Mouse (Mus musculus): ENCODE results near the gene Isca2. TPM values are rescaled to one million over a fixed set of nuclear protein-coding genes. Genes with fewer than 3 reads are reported as not detected.

The Isca2 gene
- 98.2 and 115 TPM in 2 replicates for total RNA-seq (2021)
- long read RNA-seq, experiment 1, transcript Isca2-201 (4 exons, 883 nt): major isoform, 47 of 81 reads
- long read RNA-seq, experiment 1, transcript Isca2-203 (3 exons, 485 nt): minor isoform, 10 of 81 reads
- long read RNA-seq, experiment 1, transcript Isca2-208 (4 exons, 727 nt): minor isoform, 8 of 81 reads
- long read RNA-seq, experiment 1, partial matches to known transcripts: 2 of 81 reads
- long read RNA-seq, experiment 1, other reads (novel, unspliced or antisense): 1 of 81 reads
- long read RNA-seq, experiment 2, transcript Isca2-201 (4 exons, 883 nt): major isoform, 27 of 60 reads
- long read RNA-seq, experiment 2, transcript Isca2-209 (2 exons, 843 nt): minor isoform, 8 of 60 reads
- long read RNA-seq, experiment 2, transcript Isca2-203 (3 exons, 485 nt): minor isoform, 11 of 60 reads
- long read RNA-seq, experiment 2, partial matches to known transcripts: 1 of 60 reads
- long read RNA-seq, experiment 2, other reads (novel, unspliced or antisense): 3 of 60 reads

GRCm38 (mm10) chr12:84772726-84773441 is at the start of gene Isca2, which contains the start of gene Npc2:
Gene Isca2, plus strand, starts transcription at chr12:84773251.
Gene Npc2, minus strand, starts transcription at chr12:84773152.
- peak; percentile 98 for DNase-seq

DNA sequence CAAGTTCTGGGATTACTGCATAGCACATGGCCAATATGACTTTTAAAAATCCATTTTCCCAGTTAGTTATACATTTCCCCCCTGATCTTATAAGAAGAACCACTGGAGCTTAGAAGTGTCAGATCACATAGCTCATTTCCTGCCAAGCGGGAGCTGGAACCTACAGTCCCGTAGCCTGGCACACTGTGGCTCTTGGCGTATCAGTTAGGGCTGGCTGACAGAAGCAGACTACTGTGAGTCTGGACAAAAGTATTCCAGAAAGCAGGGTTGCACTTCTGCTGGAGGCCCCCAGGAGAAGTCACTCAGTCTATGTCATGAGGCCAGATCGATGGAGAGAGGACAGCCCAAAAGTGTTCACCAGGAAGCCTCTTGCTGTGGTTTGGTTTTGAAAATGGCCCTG is 46.7 kb upstream of the Isca2 start:
- no peak for DNase-seq

GRCm38 (mm10) chr12:84726986-84727385 is 46.1 kb upstream of the Isca2 start:
- DNase-seq: no peak

DNA sequence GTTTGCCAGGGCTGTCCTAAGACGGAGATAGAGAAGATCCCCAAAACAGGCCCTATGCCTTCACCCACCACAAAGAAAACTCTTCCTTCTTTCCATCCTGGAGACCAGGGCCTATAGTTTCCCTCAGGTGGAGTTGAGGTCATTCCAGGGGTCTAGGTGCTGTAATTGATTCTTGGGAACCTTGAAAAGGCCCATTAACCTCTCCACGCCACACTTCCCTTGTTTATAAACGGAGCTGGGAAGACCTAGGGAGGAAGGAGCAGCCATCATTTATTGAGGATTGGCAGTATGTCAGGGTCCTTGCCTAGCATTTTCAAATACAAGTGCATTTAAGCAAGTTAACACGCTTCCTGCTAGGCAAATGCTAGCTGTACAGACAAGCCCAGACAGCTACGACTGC is 45.6 kb upstream of the Isca2 start:
- no peak for DNase-seq

DNA sequence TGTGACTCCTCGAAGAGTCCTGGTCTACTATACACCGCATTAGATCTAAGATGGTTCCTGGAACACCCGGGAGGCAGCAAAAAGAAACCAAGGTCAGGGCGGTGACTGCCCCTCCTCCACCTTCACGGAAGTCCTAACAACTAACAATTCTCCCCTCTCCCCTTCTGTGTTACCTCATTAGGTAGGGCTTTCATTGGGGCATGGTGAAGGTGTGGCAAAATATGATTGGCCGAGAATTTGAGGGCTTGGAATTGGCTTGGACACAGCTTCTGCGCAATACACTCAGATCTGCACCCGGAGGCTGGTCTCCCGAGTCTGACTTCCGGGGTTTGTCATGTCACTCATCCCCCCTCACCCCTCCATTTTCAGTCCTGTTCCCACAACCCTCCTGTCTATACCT is 44.6 kb upstream of the Isca2 start:
- DNase-seq: no peak

GRCm38 (mm10) chr12:84733366-84733765 is 39.7 kb upstream of the Isca2 start:
- no peak for DNase-seq

DNA sequence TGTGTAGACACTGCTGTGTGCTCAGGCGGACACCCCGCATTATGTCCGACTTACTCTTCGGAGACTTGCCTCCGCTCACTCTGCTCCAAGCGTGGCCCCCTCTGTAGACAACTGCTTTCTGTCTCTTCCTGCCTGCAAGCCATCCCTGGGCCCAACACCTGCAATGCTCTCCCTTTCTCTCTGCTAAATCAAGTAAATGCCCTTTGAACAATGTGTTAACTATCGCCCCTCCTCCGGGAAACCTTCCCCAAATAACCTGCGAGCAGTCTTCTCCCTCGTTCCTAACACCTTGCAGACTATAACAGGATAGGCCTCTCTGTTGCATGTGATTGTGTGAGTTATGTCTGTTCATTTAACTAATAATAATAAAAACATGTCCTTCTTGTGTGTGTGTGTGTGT is 29.6 kb upstream of the Isca2 start:
- no peak for DNase-seq

DNA sequence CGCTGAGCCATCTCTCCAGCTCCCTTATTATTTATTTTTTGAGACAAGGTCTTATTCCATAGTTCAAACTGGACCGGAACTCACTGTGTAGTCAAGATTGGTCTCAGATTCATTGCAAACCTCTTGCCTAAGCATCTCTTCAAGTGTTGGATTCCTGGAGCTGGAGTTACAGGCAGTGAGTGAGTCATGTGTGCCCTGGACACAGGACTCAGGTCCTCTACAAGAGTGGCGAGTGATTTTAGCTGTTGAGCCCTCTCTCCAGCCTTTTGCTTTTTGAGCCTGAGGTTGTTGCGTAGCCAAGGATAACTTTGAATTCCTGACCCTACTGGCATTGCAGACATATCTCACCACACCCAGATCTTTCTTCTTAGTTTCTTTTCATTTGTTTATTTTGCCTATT is 27.4 kb upstream of the Isca2 start:
- DNase-seq: no peak

DNA sequence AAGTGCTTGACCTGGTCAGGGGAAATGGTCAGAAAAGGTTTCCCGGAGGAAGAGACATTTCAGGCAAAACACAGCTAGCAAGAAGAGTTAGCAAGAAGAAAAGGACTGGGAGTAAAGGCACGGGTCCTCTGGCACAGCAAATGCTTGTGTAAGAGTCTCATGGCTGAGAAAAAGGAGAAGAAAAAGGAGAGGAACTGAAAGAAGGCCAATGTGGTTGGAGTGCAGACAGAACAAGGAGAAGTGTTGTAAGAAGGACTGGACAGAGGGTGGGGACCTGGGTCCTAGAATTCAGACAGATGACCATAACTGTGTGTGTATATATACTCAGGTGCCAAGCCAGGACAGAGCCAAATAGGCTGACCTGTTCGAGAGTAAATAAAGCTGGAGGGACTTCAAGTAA is 24.9 kb upstream of the Isca2 start:
- DNase-seq: no peak

GRCm38 (mm10) chr12:84750661-84751060 is 22.4 kb upstream of the Isca2 start:
- peak; percentile 76 for DNase-seq

DNA sequence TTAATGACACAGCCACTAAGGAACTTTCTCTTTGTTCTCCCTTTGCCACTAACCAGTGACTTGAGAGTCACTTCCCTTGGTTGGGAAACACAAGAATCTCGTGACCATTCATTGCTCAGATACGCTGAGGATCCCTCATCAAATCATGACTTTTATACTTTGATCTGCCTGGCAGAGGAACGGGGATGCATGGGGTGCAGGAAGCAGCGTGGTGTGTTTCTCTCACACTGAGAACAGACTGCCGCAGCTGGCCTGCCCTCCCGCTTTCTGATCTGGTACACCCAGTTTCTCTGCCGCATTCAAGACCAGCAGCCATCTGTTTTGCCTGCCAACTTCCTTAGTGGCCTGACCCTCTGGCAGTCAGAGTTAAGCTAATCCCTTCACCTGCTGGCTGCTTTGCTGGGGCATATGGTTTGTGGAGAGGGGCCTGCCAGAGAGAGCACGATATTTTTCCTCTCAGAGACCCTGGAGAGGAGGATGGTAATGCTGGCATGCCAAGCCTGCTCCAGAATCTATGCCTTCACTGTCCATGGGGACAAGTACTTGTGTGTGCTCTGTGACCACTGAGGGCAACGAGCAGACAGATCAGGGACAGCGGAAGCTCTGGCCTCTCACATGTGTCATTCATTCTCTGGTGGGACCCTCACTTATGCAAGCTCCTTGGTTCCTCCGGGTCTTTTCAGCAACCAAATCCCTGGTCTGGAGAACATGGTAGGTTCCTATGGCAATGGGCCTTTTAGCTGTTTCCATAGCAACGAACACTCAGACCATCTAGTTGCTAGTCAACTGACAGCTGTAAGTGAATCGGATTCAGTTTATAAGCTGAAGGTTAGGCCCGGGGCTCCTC is 20.7 kb upstream of the Isca2 start:
- no peak for DNase-seq

DNA sequence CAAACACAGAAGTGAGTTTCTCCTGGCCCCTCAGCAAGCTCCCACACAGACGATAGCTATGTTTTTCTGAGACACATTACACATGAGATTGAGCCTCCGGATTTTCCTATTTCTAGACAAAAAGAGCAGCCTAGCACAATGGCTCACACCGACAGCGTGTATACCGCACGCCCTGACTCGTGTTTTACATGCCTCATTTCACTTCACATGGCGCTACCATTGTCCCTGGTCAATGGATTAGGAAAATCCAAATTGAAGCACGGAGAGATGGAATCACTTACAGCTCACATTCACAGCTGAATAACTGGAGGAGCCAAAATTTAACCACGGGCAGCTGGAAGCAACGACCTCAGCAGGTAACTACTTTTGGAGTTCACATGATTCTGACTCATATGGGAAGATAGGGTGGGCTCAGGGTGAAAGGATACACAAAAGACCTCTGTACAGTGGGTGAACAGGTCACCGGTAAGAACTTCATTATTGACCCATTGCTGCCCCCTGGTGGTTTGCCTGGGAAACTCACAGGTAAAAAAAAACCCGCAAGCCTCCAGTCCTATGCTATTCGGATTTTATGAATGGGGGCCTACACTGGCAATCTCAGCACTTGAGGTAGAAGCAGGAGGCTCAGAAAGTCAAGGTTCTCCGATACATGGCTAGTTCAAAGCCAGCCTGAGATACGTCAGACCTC is 17.9 kb upstream of the Isca2 start:
- peak; percentile 84 for DNase-seq

DNA sequence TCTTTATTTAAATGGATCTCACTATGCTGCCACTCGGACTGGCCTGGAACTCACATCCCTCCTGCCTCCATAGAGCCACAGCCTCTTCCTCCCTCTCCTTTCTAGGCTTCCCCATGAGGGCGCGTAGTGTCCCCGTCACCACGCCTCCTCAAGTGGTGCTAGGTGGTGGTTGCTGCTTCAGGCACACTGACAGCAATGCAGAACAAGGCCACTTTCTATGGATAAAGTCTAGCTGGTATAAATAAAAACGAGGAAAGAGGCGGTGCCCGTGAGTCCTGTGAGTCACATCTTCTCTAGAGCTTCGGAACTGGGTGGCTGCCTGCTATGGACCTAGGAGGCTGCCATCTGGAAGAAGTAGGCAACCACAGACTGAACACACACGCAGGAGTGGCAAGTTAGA is 17.0 kb upstream of the Isca2 start:
- no peak for DNase-seq

GRCm38 (mm10) chr12:84759063-84759462 is 14.0 kb upstream of the Isca2 start:
- no peak for DNase-seq

- no peak for DNase-seq
Measured at GRCm38 (mm10) chr12:84762532-84762931, 10.5 kb upstream of the Isca2 start.

DNA sequence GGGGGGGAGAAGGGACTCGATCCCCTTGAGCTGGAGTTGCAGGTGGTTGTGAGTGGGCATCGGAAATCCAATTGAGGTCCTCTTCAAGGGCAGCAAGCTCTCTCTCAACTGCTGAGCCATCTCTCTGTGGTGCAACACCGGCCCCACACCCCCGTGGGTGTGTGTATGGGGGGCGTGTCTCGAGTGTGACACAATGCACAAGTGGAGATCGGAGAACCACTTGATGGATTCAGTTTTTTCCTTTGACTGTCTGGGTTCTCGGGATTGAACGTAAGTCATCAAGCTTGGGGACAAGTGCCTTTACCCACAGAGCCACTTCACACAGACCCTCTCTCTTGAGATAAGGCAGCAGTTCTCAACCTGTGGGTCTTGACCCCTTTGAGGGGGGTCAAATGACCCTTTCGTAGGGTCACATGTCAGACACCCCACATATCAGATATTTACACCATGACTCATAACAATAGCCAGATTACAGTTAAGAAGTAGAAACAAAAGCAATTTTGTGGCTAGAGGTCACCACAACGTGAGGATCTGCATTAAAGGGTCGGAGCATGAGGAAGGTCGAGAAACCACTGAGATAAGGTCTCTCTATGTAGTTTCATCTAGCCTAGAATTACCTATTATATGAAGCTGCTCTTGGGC is 9.4 kb upstream of the Isca2 start:
- DNase-seq: peak; percentile 23

DNA sequence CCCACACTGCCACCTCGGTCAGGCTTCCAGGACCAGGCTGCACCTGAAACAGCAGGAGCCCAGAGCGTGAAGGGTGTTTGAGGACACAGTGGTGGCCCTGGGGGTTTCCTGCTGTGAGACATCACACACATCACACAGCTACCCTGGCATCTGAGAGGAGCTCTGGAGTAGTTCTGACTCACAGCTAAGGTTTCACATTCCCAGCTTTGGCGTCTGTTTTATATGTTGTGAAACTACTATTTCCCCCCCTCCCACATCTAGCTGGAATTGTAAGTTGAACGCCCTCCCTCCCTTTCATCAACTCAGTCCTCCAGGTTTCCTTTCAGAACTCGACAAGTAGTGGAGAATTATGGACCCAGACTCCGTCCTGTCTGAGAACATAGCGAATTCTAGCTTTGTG is 8.3 kb upstream of the Isca2 start:
- no peak for DNase-seq

- DNase-seq: no peak
Measured at GRCm38 (mm10) chr12:84765506-84765905, 7.5 kb upstream of the Isca2 start.

DNA sequence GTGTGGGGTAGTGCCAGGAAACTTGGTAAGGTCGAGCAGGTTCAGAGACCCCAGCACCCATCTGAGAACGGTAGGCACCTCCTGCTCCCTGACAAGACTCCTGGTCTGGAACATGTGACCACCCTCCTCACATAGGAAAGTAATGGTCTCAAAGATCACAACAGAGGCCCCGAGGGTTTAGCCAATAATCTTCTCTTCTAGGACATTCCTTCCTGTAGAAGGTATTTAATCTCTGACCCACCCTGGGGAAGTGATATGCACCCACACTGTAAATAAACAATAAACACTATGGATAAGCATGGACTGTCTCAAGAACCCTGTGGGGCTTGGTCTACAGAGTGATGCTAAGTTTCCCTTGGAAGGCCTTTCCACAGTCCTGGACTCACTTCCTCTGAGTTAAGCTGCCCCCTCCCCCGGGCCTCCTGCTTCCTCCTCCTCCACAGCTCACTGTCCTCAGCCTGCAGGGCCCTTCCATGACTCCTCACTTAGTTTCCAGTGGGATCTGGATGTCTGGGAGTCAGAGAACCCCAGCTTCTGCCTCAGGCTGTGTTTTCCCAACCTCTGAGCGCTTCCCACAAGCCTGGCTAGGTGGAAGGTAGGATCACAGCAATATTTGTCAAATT is 6.8 kb upstream of the Isca2 start:
- DNase-seq: no peak

DNA sequence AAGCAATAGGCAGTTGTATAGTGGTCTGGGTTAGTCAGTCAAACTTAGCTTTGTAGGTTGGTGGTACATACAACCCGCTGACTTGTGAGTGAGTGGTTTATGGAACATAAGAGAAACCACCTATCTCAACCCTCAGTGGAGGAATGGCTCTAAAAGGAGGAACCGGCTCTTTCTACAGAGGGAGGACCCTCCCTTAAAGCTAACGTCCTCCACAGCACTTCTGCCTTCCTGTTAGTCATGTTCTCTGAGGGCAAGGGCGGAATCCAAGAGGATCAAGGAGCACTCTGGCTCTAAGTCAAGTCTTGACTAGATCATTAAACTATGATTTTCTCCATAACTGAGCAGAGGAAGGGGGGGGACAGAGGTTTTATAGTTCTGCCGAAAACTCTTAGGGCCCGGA is 5.5 kb upstream of the Isca2 start:
- no peak for DNase-seq

- DNase-seq: no peak
Measured at GRCm38 (mm10) chr12:84769624-84770023, 3.4 kb upstream of the Isca2 start.

All from adrenal gland, postnatal 14 days (tissue).